ENCODE assay signal across 26 mouse cellular contexts in the genomic region with DNA sequence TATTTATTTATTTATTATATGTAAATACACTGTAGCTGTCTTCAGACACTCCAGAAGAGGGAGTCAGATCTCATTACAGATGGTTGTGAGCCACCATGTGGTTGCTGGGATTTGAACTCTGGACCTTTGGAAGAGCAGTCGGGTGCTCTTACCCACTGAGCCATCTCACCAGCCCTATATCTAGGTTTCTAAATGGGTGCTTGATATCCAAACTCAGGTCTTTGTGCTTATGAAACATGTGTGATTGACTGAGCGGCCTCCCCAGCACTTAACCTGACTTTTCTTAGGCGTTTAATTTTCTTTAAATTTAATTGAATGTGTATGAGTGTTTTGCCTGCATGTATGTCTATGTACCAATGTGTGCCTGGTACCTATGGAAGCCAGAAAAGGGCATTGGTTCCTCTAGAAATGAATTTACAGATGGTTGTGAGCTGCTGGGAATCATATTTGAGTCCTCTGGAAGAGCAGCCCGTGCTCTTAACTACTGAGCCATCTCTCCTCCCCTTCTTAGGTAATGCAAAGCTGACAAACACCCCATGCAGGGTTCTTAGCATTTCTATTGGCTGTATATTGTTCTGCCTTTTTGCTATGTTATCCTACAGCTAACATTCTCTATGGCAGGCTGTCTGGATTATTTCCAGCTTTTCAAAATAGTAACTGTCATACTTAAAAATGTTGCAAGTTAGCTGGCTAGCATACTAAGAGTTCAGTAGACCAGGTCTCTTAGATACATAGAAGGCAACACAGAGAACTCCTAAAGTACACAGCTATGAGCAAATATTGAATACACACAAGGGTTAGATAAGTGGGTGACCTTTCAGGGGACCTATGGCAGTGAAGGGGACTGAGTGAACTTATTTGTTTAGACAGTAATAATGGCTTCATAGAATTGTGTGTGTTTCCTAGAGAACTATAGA. TPM values are rescaled to one million over a fixed set of nuclear protein-coding genes. Genes with fewer than 3 reads are reported as not detected.
A peak's percentile ranks its signal among the peaks of the same experiment; 100 is the strongest.
DNase-seq lines count a peak whose midpoint lies in the region; ATAC-seq and TF ChIP-seq lines count a peak whose summit lies in the region.
"Had no signal": no experiment of that assay in that cellular context is flagged by ENCODE, and none has a peak within 500 bp of the region (broad histone marks: within the 10 kb centered on the region; RNA-seq: fewer than 3 reads in every experiment).

No protein-coding gene starts in this region.

- H3K27me3 ChIP-seq in heart, embryonic 12.5 days (replicated peaks) = peaks cover 9% of the 10 kb centered on the region
- no peaks in the 10 kb centered on the region for H3K27me3 ChIP-seq in lung, embryonic 14.5 days (ENCODE audit: insufficient read depth, low read length)
- H3K27me3 ChIP-seq in liver, embryonic 14.5 days (ENCODE audit: control insufficient read depth, insufficient read depth, low read length) = peaks cover 2% of the 10 kb centered on the region; the same call in 1 of the 2 replicates
- H3K27me3 ChIP-seq: midbrain, embryonic 15.5 days had no signal

- H3K36me3 ChIP-seq in heart, embryonic 12.5 days = no peaks in the 10 kb centered on the region
- no peaks in the 10 kb centered on the region for H3K36me3 ChIP-seq in lung, embryonic 14.5 days (ENCODE audit: insufficient read depth)
- H3K36me3 ChIP-seq in liver, embryonic 14.5 days (replicated peaks; ENCODE audit: control insufficient read depth, insufficient read depth, low read depth) = no peaks in the 10 kb centered on the region
- H3K36me3 ChIP-seq: embryonic facial prominence, embryonic 13.5 days; hindbrain, embryonic 15.5 days; lung, embryonic 15.5 days; midbrain, embryonic 15.5 days had no signal

- H3K4me1 ChIP-seq in heart, embryonic 12.5 days (replicated peaks) = peaks cover 6% of the 10 kb centered on the region; the same call in 1 of the 2 replicates
- no peaks in the 10 kb centered on the region for H3K4me1 ChIP-seq in lung, embryonic 14.5 days (ENCODE audit: insufficient read depth)
- H3K4me1 ChIP-seq in liver, embryonic 14.5 days (replicated peaks; ENCODE audit: control insufficient read depth in 2 of 2, insufficient read depth in 2 of 2, low read length in 1 of 2) = peaks cover 0 to 3% of the 10 kb centered on the region in 2 experiments; a peak in 1 of 4 replicates
- H3K4me1 ChIP-seq: embryonic facial prominence, embryonic 13.5 days; hindbrain, embryonic 15.5 days; midbrain, embryonic 15.5 days had no signal

- TF ChIP-seq CTCF in lung, embryonic 14.5 days (IDR thresholded peaks at IDR 0.05; ENCODE audit: low read depth) = no peak
- TF ChIP-seq CTCF in liver, embryonic 14.5 days (IDR thresholded peaks at IDR 0.05; ENCODE audit: low read depth) = no peak

- H3K4me2 ChIP-seq in heart, embryonic 12.5 days = no peak overlapping the region
- H3K4me2 ChIP-seq in lung, embryonic 14.5 days = no peak overlapping the region
- no peak overlapping the region for H3K4me2 ChIP-seq in liver, embryonic 14.5 days (ENCODE audit: low read depth)
- H3K4me2 ChIP-seq: embryonic facial prominence, embryonic 13.5 days; hindbrain, embryonic 15.5 days; lung, embryonic 15.5 days; midbrain, embryonic 15.5 days had no signal

- H3K9ac ChIP-seq in heart, embryonic 12.5 days = no peak overlapping the region
- no peak overlapping the region for H3K9ac ChIP-seq in lung, embryonic 14.5 days
- no peak overlapping the region for H3K9ac ChIP-seq in liver, embryonic 14.5 days (replicated peaks)
- H3K9ac ChIP-seq: embryonic facial prominence, embryonic 13.5 days; hindbrain, embryonic 15.5 days; lung, embryonic 15.5 days; midbrain, embryonic 15.5 days had no signal

- WGBS in heart, embryonic 12.5 days = 73% methylated on average over 4 of the region's 4 CpGs
- WGBS in lung, embryonic 14.5 days = 68% methylated on average over 4 of the region's 4 CpGs
- WGBS in liver, embryonic 14.5 days (ENCODE audit: insufficient replicate concordance) = 54% methylated on average over 4 of the region's 4 CpGs

- no peak for ATAC-seq in heart, embryonic 12.5 days (ENCODE audit: insufficient number of reproducible peaks, low FRiP score)
- ATAC-seq in lung, embryonic 14.5 days (ENCODE audit: insufficient read depth) = no peak
- peak; percentile 50; the same call in 1 of the 2 replicates for ATAC-seq in liver, embryonic 14.5 days (ENCODE audit: insufficient read depth)
- ATAC-seq: forebrain, embryonic 16.5 days; intestine, embryonic 16.5 days; midbrain, embryonic 15.5 days had no signal

- 0 out of 2 replicates have a peak overlapping the region, but pooled peaks have one; percentile 26 for H3K27ac ChIP-seq in heart, embryonic 12.5 days (ENCODE audit: poor library complexity, severe bottlenecking)
- H3K27ac ChIP-seq in lung, embryonic 14.5 days (ENCODE audit: low read depth) = no peak overlapping the region
- no peak overlapping the region for H3K27ac ChIP-seq in liver, embryonic 14.5 days
- H3K27ac ChIP-seq: embryonic facial prominence, embryonic 13.5 days; gastrocnemius, adult 2 months; hindbrain, embryonic 15.5 days; left cerebral cortex, adult 2 months; lung, embryonic 15.5 days; midbrain, embryonic 15.5 days had no signal

- no peak for TF ChIP-seq EP300 in liver, embryonic 14.5 days (IDR thresholded peaks at IDR 0.05; ENCODE audit: low read depth)

- no peak overlapping the region for H3K4me3 ChIP-seq in heart, embryonic 12.5 days
- H3K4me3 ChIP-seq in lung, embryonic 14.5 days (ENCODE audit: low read depth, low read length) = no peak overlapping the region
- H3K4me3 ChIP-seq in liver, embryonic 14.5 days (ENCODE audit: insufficient read depth in 1 of 2, low read depth in 2 of 2, low read length in 2 of 2) = no peak overlapping the region
- H3K4me3 ChIP-seq: embryonic facial prominence, embryonic 13.5 days; gastrocnemius, adult 2 months; hindbrain, embryonic 15.5 days; left cerebral cortex, adult 2 months; lung, embryonic 15.5 days; midbrain, embryonic 15.5 days had no signal

- no peak for DNase-seq in heart, postnatal 25 days (ENCODE audit: low spot score)
- DNase-seq in lung, embryonic 14.5 days = peak; percentile 44
- DNase-seq in lung, postnatal 4 days = no peak
- DNase-seq in NIH3T3 (ENCODE audit: low read depth) = peak; percentile 54
- DNase-seq in liver, embryonic 14.5 days (ENCODE audit: low read depth in 3 of 3, low spot score in 3 of 3) = peak in 1 of 3 experiments; percentile 11
- no peak for DNase-seq in adrenal gland, postnatal 25 days
- DNase-seq in MN1 (ENCODE audit: low spot score) = no peak
- DNase-seq: adrenal gland, adult 2 months; B cell, adult 2 months; cerebellum, adult 9-10 months; gastrocnemius, adult 2 months; kidney, postnatal 4 days; layer of hippocampus, adult 9-11 months; right cerebral cortex, postnatal 4 days; thymus, postnatal 25 days had no signal

- no peaks in the 10 kb centered on the region for H3K9me3 ChIP-seq in heart, embryonic 12.5 days (replicated peaks)
- no peaks in the 10 kb centered on the region for H3K9me3 ChIP-seq in lung, embryonic 14.5 days (ENCODE audit: low read depth, low read length)
- H3K9me3 ChIP-seq in liver, embryonic 14.5 days (ENCODE audit: control insufficient read depth, low read length) = no peaks in the 10 kb centered on the region
- H3K9me3 ChIP-seq: embryonic facial prominence, embryonic 13.5 days; hindbrain, embryonic 15.5 days; lung, embryonic 15.5 days; midbrain, embryonic 15.5 days had no signal

- intact Hi-C loops in heart, postnatal 25 days (cut with DNase I) = no loop called here

RNA-seq across cellular contexts. Expression of a gene that starts 6.5 kb away (rescaled TPM):
- polyA plus RNA-seq in heart, embryonic 12.5 days (2016; fragmentation: Nextera tagmentation; extraction: Ambion mirVana) = 81.5 and 82.8 TPM in 2 replicates
- total RNA-seq in heart, postnatal 25 days (2021) = 10 to 100 TPM; 42.4 to 43.5 TPM
- 16.2 and 18.5 TPM in 2 replicates for polyA plus RNA-seq in lung, embryonic 14.5 days (2014; fragmentation: Nextera tagmentation; extraction: Ambion mirVana)
- 2.8 and 3.5 TPM in 2 replicates for polyA plus RNA-seq in liver, embryonic 14.5 days (2012; rRNA removed)
- polyA plus RNA-seq in liver, embryonic 14.5 days (2014; fragmentation: Nextera tagmentation; extraction: Ambion mirVana) = 3.2 and 3.8 TPM in 2 replicates
- 20.9 and 21.7 TPM in 2 replicates for total RNA-seq in adrenal gland, postnatal 25 days (2021)
- total RNA-seq: common myeloid progenitor, adult 5-6 weeks; granulocyte monocyte progenitor cell, adult 5-6 weeks; megakaryocyte progenitor cell, adult 5-6 weeks had no signal

Comparison
In these comparisons a context has a peak if more than half of its experiments do, and no peak if none do; other contexts are left out.
1. DNase-seq: peak in lung, embryonic 14.5 days (single experiment) and NIH3T3 (single experiment); none in heart, postnatal 25 days (single experiment), lung, postnatal 4 days (0 of 2), adrenal gland, postnatal 25 days (single experiment) and MN1 (single experiment).